Mouse (Mus musculus) kidney, embryonic 15.5 days (tissue): ENCODE measurements around the gene Nucb1. TPM values are rescaled to one million over a fixed set of nuclear protein-coding genes. Genes with fewer than 3 reads are reported as not detected.

Experiments used
- ATAC-seq: fragments of 200-750 bp; cut with Nextera tagmentation; replicated peaks from 2 replicates; pipeline ENCODE4 v1.8.0; 2017; ENCODE audit warnings: moderate TSS enrichment; ENCODE audit not compliant: low FRiP score
- H3K27ac ChIP-seq: fragments of 300-500 bp; sonication (generic); 2 replicates; pipeline ENCODE4 v1.5.1; 2015; ENCODE audit warnings: mild to moderate bottlenecking, inconsistent platforms
- H3K27me3 ChIP-seq: fragments of 300-500 bp; sonication (generic); 2 replicates; pipeline ENCODE4 v1.6.1; 2015; ENCODE audit warnings: inconsistent platforms
- H3K36me3 ChIP-seq: fragments of 300-500 bp; sonication (generic); 2 replicates; pipeline ENCODE4 v1.6.1; 2015; ENCODE audit warnings: inconsistent platforms
- H3K4me1 ChIP-seq: fragments of 300-500 bp; sonication (generic); 2 replicates; pipeline ENCODE4 v1.6.1; 2015; ENCODE audit warnings: inconsistent platforms
- H3K4me2 ChIP-seq: fragments of 300-500 bp; sonication (generic); 2 replicates; pipeline ENCODE4 v1.6.1; 2015; ENCODE audit warnings: moderate library complexity, mild to moderate bottlenecking, inconsistent platforms
- H3K4me3 ChIP-seq: fragments of 300-500 bp; sonication (generic); replicated peaks from 2 replicates; pipeline ENCODE4 v1.5.1; 2015; ENCODE audit warnings: mild to moderate bottlenecking, inconsistent platforms
- H3K9ac ChIP-seq: fragments of 300-500 bp; sonication (generic); 2 replicates; pipeline ENCODE4 v1.6.1; 2015; ENCODE audit warnings: mild to moderate bottlenecking, inconsistent platforms
- H3K9me3 ChIP-seq: fragments of 300-500 bp; sonication (generic); replicated peaks from 2 replicates; pipeline ENCODE4 v1.6.1; 2016; ENCODE audit warnings: inconsistent platforms
- WGBS: fragments of 180-500 bp; shearing (Covaris S2); methylation state at CpG from one replicate; pipeline ENCODE4 v1.1.7; 2015; ENCODE audit warnings: mixed read lengths; 5-methylcytosine and 5-hydroxymethylcytosine counted together
- polyA plus RNA-seq: library from polyadenylated mRNA; unstranded; fragments of >200 nt; fragmentation: Nextera tagmentation; extraction: Ambion mirVana; gene quantifications from 2 replicates; pipeline ENCODE4 v1.2.1, GENCODE M21; 2015

Gene Nucb1
- polyA plus RNA-seq: 221 and 252 TPM in 2 replicates

DNA sequence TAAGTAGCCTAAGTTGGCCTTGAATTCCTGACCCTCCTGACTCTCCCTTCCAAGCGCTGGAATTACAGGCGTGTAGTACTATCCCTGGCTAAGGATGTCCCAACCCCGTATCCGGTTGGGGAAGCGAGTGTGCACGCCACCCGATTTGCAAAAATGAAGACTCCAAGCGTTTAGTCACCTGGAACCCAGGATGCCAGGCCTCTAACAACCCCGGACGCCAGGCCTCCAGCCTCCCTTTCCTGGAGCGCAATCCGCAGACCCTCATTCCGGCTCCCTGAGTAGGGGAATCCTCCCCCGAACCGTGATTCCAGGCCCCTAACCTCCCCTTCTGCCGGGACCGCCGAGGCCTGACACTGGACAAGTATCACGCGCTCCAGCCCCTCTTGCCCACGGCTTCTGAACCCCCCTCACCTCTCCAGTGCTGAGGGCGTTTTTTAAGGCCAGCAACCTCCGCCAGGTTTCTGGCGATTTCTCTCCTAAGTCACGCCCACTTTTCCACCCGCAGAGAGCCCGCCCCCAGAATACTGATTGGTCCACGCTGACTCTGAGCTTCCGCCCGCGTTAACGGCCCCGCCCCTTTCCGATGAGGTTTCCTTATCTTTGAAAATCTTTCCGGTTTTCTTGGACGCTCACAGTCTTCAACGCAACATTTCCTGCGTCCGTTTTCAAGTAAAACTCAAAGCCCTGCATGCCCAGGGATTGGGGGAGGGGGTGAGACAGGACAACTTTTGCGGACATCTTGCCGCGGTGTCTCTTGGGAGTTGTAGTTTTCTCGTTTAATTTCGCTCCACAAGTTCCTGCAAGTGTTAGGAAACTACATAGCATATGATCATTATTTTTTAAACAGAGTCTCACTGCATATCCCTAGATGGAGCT is at the start of gene Nucb1:
Gene Nucb1 (minus strand): TSS at position 495 of the 876 bp plus-strand sequence.
- Histone ChIP-seq H3K9ac (peak within 1 kb of the TSS; percentile 78), H3K27ac (peak within 1 kb of the TSS; percentile 98), H3K4me2 (peak within 1 kb of the TSS; percentile 94), H3K9me3 (no peaks in the 10 kb centered on the region), H3K4me1 (peaks cover 29% of the 10 kb centered on the region), H3K27me3 (no peaks in the 10 kb centered on the region), H3K4me3 (peak within 1 kb of the TSS; percentile 68), H3K36me3 (peaks cover 28% of the 10 kb centered on the region)
- ATAC-seq: peak; percentile 91
- WGBS: under 1% methylated on average over 44 of the region's 44 CpGs

GRCm38 (mm10) chr7:45558907-45559306 is 48.7 kb upstream of the Nucb1 start:
- Histone ChIP-seq H3K9me3 (no peaks in the 10 kb centered on the region), H3K4me3 (no peak overlapping the region), H3K27ac (no peak overlapping the region), H3K36me3 (no peaks in the 10 kb centered on the region), H3K4me1 (peaks cover 41% of the 10 kb centered on the region), H3K27me3 (no peaks in the 10 kb centered on the region), H3K9ac (no peak overlapping the region), H3K4me2 (no peak overlapping the region)
- WGBS: 60% methylated on average over 5 of the region's 6 CpGs
- ATAC-seq: no peak

DNA sequence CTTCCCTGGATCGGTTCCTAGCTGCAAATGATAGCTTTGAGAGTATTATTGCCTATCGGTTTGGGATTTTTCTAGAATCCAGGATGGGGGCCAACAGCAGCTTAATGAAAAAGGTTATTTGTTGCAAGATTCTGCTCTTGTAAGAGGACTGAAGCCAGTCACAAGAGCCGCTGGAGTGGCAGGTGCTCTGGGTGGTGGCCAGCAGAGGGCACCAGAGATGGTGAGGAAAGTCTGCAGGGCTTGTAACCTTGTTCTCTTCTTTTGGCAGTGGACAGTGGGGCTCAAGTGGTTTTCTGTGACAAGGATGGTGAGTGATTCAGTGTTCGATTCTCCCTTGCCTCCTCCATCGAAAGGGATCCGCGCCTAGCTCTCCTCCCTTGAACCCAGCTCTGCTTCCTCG is 45.6 kb upstream of the Nucb1 start:
- peak overlapping the region; percentile 10 for H3K4me2 ChIP-seq
- H3K4me1 ChIP-seq: peaks cover 35% of the 10 kb centered on the region
- H3K36me3 ChIP-seq: no peaks in the 10 kb centered on the region
- ATAC-seq: no peak
- no peak overlapping the region for H3K9ac ChIP-seq
- 0 out of 2 replicates have a peak overlapping the region, but pooled peaks have one; percentile 4 for H3K27ac ChIP-seq
- no peaks in the 10 kb centered on the region for H3K27me3 ChIP-seq
- WGBS: 21% methylated on average over 8 of the region's 8 CpGs
- H3K9me3 ChIP-seq: no peaks in the 10 kb centered on the region
- no peak overlapping the region for H3K4me3 ChIP-seq

DNA sequence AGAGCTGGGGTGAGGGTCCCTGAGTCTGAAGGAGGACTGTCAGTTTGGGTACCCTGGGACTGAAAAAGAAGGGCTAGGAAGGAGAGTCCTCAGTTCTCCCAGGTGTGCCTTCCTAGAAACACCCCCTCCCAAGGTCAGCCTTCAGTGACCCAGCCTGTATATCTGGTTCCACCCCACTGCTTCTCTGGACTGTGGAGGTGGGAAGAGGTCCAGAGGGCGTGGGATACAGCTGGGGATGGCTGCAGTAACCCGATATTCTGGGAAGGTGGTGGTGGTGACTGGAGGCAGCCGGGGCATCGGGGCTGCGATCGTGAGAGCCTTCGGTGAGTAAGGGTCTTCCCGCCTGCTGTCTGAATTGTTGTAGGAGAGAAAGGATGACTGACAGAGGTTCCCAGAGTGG is 44.5 kb upstream of the Nucb1 start, which contains the start of gene Hsd17b14:
Gene Hsd17b14 (plus strand): TSS at position 150 of the 400 bp plus-strand sequence.
- WGBS: 7% methylated on average over 8 of the region's 8 CpGs
- no peaks in the 10 kb centered on the region for H3K36me3 ChIP-seq
- no peaks in the 10 kb centered on the region for H3K9me3 ChIP-seq
- H3K9ac ChIP-seq: no peak within 1 kb of the TSS
- peak; percentile 61 for ATAC-seq
- peak within 1 kb of the TSS; percentile 39 for H3K4me2 ChIP-seq
- peak within 1 kb of the TSS; percentile 6; the same call in 1 of the 2 replicates for H3K4me3 ChIP-seq
- no peaks in the 10 kb centered on the region for H3K27me3 ChIP-seq
- peaks cover 35% of the 10 kb centered on the region for H3K4me1 ChIP-seq
- H3K27ac ChIP-seq: peak within 1 kb of the TSS; percentile 73

- Histone ChIP-seq H3K4me3 (no peak overlapping the region), H3K27me3 (no peaks in the 10 kb centered on the region), H3K4me1 (peaks cover 34% of the 10 kb centered on the region), H3K36me3 (no peaks in the 10 kb centered on the region), H3K9ac (no peak overlapping the region), H3K4me2 (no peak overlapping the region), H3K9me3 (no peaks in the 10 kb centered on the region), H3K27ac (peak overlapping the region; percentile 73)
- ATAC-seq: 0 out of 2 replicates have a peak, but pooled peaks have one; percentile 4
- 94% methylated on average over 2 of the region's 2 CpGs for WGBS
These were observed 43.8 kb upstream of the Nucb1 start for GRCm38 (mm10) chr7:45553990-45554389.

DNA sequence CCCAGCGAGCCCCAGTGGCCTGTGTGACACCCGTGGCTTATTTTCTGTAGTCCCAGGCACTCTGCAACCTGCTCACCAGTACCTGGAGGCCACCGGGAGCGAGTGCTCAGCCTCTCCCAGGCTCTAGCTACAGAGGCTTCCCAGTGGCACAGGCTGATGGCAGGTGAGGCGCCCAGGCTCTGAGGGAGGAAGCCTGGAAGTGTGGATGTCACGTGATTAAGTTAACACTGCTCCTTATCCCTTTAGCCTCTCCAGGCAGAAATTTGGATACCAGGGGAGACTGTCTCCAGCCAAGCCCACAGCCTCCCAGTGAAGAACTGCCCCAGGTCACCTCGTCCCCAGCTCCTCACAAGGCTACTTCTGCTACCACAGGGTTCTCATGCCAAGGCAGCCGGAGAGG is 43.3 kb upstream of the Nucb1 start:
- 0 out of 2 replicates have a peak, but pooled peaks have one; percentile 3 for ATAC-seq
- H3K4me1 ChIP-seq: peaks cover 29% of the 10 kb centered on the region
- H3K9me3 ChIP-seq: no peaks in the 10 kb centered on the region
- 74% methylated on average over 8 of the region's 8 CpGs for WGBS
- no peaks in the 10 kb centered on the region for H3K36me3 ChIP-seq
- peak overlapping the region; percentile 73 for H3K27ac ChIP-seq
- H3K4me2 ChIP-seq: no peak overlapping the region
- H3K9ac ChIP-seq: no peak overlapping the region
- no peaks in the 10 kb centered on the region for H3K27me3 ChIP-seq
- H3K4me3 ChIP-seq: no peak overlapping the region

DNA sequence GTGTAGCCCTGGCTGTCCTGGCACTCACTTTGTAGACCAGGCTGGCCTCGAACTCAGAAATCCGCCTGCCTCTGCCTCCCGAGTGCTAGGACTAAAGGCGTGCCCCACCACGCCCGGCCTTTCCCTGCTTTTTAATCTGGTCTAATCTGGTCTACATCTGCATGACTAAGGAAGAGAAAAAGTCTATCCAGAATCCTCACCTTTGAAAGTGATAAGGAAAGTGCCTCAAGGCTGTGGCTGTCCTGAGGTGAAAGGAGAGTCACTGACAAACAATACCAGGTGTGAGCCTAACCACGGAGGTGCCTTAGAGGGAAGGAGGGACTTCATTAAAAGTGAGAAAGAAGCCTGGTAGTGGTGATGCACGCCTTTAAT is 41.3 kb upstream of the Nucb1 start:
- Histone ChIP-seq H3K9me3 (no peaks in the 10 kb centered on the region), H3K36me3 (no peaks in the 10 kb centered on the region), H3K4me1 (peaks cover 29% of the 10 kb centered on the region), H3K27ac (no peak overlapping the region), H3K9ac (no peak overlapping the region), H3K4me2 (no peak overlapping the region), H3K27me3 (no peaks in the 10 kb centered on the region), H3K4me3 (no peak overlapping the region)
- 78% methylated on average over 8 of the region's 8 CpGs for WGBS
- no peak for ATAC-seq

DNA sequence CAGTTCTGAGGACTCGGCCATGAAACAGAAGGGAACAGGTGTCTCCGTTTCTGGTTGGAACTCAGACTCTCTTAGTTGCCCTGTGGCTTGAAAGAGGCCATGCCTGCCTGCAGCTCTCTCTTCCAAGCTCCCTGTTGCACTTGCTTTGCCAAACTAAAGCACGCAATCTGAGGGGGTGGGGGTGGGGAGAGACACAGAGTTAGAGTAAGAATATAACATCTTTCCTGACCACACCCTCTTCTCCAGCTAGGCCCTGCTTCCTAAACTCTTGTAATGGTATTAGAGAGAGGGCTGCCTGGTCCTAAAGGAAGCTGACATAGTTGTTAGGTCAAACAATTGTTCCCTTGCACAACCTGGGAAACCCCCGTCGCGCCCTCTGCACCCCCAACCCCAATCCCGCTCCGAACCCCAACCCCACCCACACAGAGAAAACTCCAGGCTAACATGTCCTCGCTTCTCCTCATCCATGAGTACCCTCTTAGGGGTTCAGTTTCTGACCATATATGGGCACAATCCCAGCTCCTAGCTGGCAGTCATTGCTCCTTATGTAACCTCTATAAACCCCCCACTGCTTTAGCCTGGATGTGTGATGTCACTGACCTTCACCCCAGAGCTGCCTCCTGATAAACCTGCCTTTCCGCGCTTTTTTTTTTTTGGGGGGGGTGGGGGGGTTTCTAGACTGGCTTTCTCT is 40.8 kb upstream of the Nucb1 start:
- H3K9ac ChIP-seq: no peak overlapping the region
- no peaks in the 10 kb centered on the region for H3K27me3 ChIP-seq
- no peaks in the 10 kb centered on the region for H3K9me3 ChIP-seq
- H3K4me1 ChIP-seq: peaks cover 24% of the 10 kb centered on the region
- H3K4me3 ChIP-seq: no peak overlapping the region
- H3K27ac ChIP-seq: no peak overlapping the region
- ATAC-seq: no peak
- no peaks in the 10 kb centered on the region for H3K36me3 ChIP-seq
- no peak overlapping the region for H3K4me2 ChIP-seq
- 73% methylated on average over 11 of the region's 11 CpGs for WGBS

- no peak overlapping the region for H3K27ac ChIP-seq
- no peak for ATAC-seq
- no peaks in the 10 kb centered on the region for H3K27me3 ChIP-seq
- no peak overlapping the region for H3K9ac ChIP-seq
- no peaks in the 10 kb centered on the region for H3K9me3 ChIP-seq
- no peaks in the 10 kb centered on the region for H3K36me3 ChIP-seq
- no peak overlapping the region for H3K4me3 ChIP-seq
- 89% methylated on average over 16 of the region's 16 CpGs for WGBS
- peaks cover 20% of the 10 kb centered on the region for H3K4me1 ChIP-seq
- no peak overlapping the region for H3K4me2 ChIP-seq
These were observed 39.6 kb upstream of the Nucb1 start for GRCm38 (mm10) chr7:45549641-45550436.

GRCm38 (mm10) chr7:45544525-45544924 is 34.3 kb upstream of the Nucb1 start:
- Histone ChIP-seq H3K4me2 (no peak overlapping the region), H3K36me3 (0 out of 2 replicates have a peak, but pooled peaks cover 4% of the 10 kb centered on the region), H3K27me3 (no peaks in the 10 kb centered on the region), H3K4me1 (0 out of 2 replicates have a peak, but pooled peaks cover 4% of the 10 kb centered on the region), H3K4me3 (no peak overlapping the region), H3K9ac (no peak overlapping the region), H3K27ac (no peak overlapping the region), H3K9me3 (0 out of 2 replicates have a peak, but pooled peaks cover 3% of the 10 kb centered on the region)
- ATAC-seq: no peak
- WGBS: 92% methylated on average over 1 of the region's 1 CpGs

DNA sequence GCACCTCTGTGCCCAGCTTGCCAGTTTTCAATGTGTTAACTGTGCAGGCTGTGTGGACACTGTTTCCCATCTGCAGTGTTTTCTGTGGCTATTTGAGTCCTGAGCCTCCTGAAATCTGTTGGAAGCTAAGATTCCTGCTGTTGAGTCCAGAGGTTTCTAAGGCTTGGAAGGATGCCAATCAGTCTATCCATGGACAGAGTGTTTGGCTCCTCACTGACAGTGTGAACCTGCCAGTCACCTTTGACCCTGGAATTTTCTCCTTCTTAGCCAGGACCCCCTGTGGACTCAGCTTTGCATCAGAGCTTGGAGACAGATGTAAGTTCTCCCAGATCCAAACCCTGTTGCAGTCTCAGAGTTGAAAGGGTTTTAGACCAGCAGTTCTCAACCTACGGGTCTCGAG is 30.0 kb upstream of the Nucb1 start:
- Histone ChIP-seq H3K27me3 (no peaks in the 10 kb centered on the region), H3K9ac (no peak overlapping the region), H3K27ac (no peak overlapping the region), H3K36me3 (0 out of 2 replicates have a peak, but pooled peaks cover 4% of the 10 kb centered on the region), H3K4me3 (no peak overlapping the region), H3K4me2 (no peak overlapping the region), H3K9me3 (0 out of 2 replicates have a peak, but pooled peaks cover 3% of the 10 kb centered on the region), H3K4me1 (peaks cover 20% of the 10 kb centered on the region)
- WGBS: 43% methylated on average over 2 of the region's 2 CpGs
- no peak for ATAC-seq
